Mouse (Mus musculus) CD4-positive, CD25-positive, alpha-beta regulatory T cell, adult 4 months (primary cell): ENCODE measurements around the gene Pla2g4d. TPM values are rescaled to one million over a fixed set of nuclear protein-coding genes. Genes with fewer than 3 reads are reported as not detected.
"Not testable (repeated sequence)": the region's sequence is repeated elsewhere in the genome, so short reads cannot be mapped to it uniquely, and the experiment has no call there.

ENCODE experiments used
- ATAC-seq: one replicate; pipeline ENCODE4 v1.8.0; 2017
- polyA plus RNA-seq, 2 experiments: library from polyadenylated mRNA; unstranded; fragments of 100-300 nt; shearing (Covaris generic); gene quantifications; one replicate each; pipeline ENCODE4 v1.2.1; 2017

The Pla2g4d gene
- polyA plus RNA-seq, 2 experiments from 2014 or later, result not detected

- ATAC-seq, result no peak
These were observed 32.7 kb downstream of the Pla2g4d start for GRCm38 (mm10) chr2:120256259-120256658.

GRCm38 (mm10) chr2:120252644-120253043, 36.4 kb downstream of the Pla2g4d start:
- no peak for ATAC-seq

- ATAC-seq, result no peak
These were observed 43.5 kb downstream of the Pla2g4d start for GRCm38 (mm10) chr2:120245421-120246016.

DNA sequence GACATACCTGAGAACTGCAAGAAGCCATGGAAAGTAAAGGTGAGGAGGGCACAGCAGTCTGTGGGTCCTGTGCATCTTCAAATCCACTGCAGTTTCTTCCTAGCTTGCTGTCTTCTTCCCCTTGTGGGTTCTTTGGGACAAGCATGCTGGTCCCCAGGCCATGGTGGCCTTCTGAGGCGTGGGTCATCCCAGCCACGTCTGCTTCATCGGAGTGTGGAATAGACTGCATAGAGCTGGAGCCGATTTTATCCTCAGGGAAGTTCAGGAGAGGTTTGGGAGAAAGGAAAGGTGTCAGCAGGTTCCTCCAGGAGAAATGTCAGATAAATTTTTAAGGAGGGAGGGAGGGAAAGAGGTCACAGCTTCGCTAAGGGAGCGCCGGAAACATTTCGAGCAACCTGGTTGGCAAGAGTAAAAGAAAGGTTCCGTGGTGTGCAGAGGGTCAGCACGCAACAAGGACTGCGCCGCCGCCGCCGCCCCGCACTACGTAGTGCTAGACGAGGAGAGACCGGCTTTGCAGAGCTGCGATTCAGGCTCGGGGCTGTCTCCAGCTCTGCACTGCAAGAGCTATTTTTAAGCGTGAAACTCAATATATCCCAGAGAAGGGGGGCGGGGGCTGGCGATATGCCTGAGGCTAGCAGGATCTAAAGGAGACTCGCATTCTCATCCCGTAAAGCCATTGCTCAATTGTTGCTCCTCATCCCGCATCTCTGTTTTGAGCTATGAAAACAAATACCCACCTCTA, 44.1 kb downstream of the Pla2g4d start, which contains the start of gene Pla2g4e:
Gene Pla2g4e, minus strand, starts transcription at position 657 of the 742 bp plus-strand sequence.
- no peak for ATAC-seq

GRCm38 (mm10) chr2:120243995-120244394, 45.0 kb downstream of the Pla2g4d start:
- ATAC-seq, result no peak

- ATAC-seq, result no peak
These were observed 46.1 kb downstream of the Pla2g4d start for GRCm38 (mm10) chr2:120242791-120243467.

- ATAC-seq, result not testable (repeated sequence)
These were observed 50.3 kb downstream of the Pla2g4d start for GRCm38 (mm10) chr2:120238733-120239132.

DNA sequence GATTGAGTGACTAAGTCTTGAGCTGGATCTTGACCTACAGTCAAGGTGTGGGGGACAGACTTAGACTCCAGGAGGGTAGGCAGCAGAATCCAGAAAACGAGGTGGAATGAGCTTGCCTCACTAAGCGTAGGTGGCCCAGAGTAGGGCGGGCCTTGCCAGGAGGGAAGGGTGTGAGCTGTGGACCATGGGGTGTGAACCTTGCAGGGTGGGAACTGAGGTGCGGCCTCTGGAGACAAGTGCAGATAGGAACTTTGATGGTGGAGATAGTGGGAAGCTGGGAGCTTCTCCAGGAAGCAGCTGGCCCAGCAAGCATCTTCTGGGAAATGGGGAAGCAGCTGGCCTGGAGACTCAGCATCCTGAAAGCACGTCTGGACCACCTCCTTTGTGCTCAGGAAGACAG, 51.2 kb downstream of the Pla2g4d start:
- ATAC-seq, result no peak

GRCm38 (mm10) chr2:120235947-120236640, 52.9 kb downstream of the Pla2g4d start:
- ATAC-seq, result no peak

DNA sequence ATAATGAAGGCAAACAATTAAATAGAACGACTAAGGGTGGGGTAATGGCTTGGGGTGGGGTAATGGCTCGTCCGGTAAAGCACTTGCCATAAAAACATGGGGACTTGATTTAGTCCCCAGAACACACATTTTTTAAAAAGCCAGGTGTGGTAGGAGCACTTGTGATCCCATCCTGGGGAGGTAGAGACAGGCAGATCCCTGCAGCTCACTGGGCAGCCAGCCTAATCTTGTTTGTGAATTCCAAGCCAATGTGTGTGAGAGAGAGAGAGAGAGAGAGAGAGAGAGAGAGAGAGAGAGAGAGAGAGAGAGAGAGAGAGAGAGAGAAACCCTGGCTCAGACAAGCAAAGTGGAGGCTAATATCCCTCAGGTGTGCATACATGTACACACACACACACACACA, 53.6 kb downstream of the Pla2g4d start:
- ATAC-seq, result no peak

- no peak for ATAC-seq
These were observed 57.4 kb downstream of the Pla2g4d start for GRCm38 (mm10) chr2:120231642-120232041.

Other genes with a start within 250 kb of the Pla2g4d start
- 1 to 10 TPM; 6.6 to 8.5 TPM for gene Ehd4, start 134.6 kb downstream of the Pla2g4d start, polyA plus RNA-seq
- not detected for gene Pla2g4e, start 43.9 kb downstream of the Pla2g4d start, polyA plus RNA-seq
- gene Pla2g4f, start 25.0 kb upstream of the Pla2g4d start, polyA plus RNA-seq, result 1 to 10 TPM; 2.3 to 3.3 TPM
- 10 to 100 TPM; 32.2 to 36.4 TPM for gene Vps39, start 63.9 kb upstream of the Pla2g4d start, polyA plus RNA-seq
- gene Ganc, start 114.7 kb upstream of the Pla2g4d start, polyA plus RNA-seq, result 10 to 100 TPM; 21.0 to 25.8 TPM
- gene Tmem87a, start 114.9 kb upstream of the Pla2g4d start, polyA plus RNA-seq, result 10 to 100 TPM; 14.4 to 25.7 TPM
- 10 to 100 TPM; 59.3 to 94.3 TPM for gene Capn3, start 166.8 kb upstream of the Pla2g4d start, polyA plus RNA-seq